Comparison of ENCODE assay signal across 1 mouse cellular context in the genomic region with DNA sequence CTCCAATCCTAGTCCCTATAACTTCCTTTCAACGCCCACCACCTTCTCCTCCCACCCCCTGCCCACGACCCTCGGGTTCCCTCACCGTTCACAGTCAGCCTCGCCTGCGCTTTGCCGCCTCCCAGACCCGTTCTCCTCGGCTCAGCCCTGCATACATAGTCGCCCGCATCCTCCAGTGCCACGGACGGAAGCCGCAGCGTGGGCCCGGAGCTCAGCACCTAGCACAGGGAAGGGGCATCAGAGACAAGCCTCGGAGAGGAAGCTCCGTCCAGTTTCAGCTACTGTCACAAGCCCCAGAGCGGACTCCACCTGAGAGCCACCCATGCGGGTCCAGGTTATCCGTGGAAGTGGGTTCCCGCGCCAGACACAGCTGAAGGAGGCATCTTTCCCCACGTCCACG.
TF ChIP-seq lines count a peak whose summit lies in the region.

No protein-coding gene starts in this region.

TF ChIP-seq in CH12.LX, 34 proteins besides CTCF, POLR2A, EP300 and RAD21:
- TF ChIP-seq SIN3A (IDR thresholded peaks at IDR 0.05; ENCODE audit: low read length) (no peak), ZKSCAN1 (IDR thresholded peaks at IDR 0.05; ENCODE audit: borderline replicate concordance, low read depth, low read length) (no peak), E2F4 (IDR thresholded peaks at IDR 0.05; ENCODE audit: insufficient replicate concordance, low read depth, low read length) (no peak), UBTF (IDR thresholded peaks at IDR 0.05; ENCODE audit: low read depth, low read length) (no peak), USF2 (conservative IDR thresholded peaks at IDR 0.05; ENCODE audit: low read depth, low read length) (no peak), PAX5 (IDR thresholded peaks at IDR 0.05; ENCODE audit: low read length) (no peak), MAX (IDR thresholded peaks at IDR 0.05; ENCODE audit: low read length) (no peak), TCF12 (IDR thresholded peaks at IDR 0.05; ENCODE audit: low read depth, low read length) (no peak), MXI1 (IDR thresholded peaks at IDR 0.05; ENCODE audit: low read depth, low read length) (no peak), SMC3 (IDR thresholded peaks at IDR 0.05; ENCODE audit: low read depth, low read length) (no peak), ELF1 (IDR thresholded peaks at IDR 0.05; ENCODE audit: low read depth, low read length) (no peak), JUND (conservative IDR thresholded peaks at IDR 0.05; ENCODE audit: low read depth, low read length) (no peak), POLR2AphosphoS2 (IDR thresholded peaks at IDR 0.05; ENCODE audit: low read depth, low read length) (no peak)
